Mouse (Mus musculus) small intestine, adult 2 months (tissue): ENCODE results near the gene Mgea5. TPM values are rescaled to one million over a fixed set of nuclear protein-coding genes. Genes with fewer than 3 reads are reported as not detected.
A peak's percentile ranks its signal among the peaks of the same experiment; 100 is the strongest.

ENCODE experiments used
- H3K27ac ChIP-seq: fragments of 200-500 bp; 2 replicates; pipeline ENCODE4 v1.5.1; 2012; ENCODE audit warnings: low read depth, low read length, control low read depth, inconsistent platforms; ENCODE audit not compliant: insufficient read depth
- H3K27me3 ChIP-seq: fragments of 200-500 bp; 2 replicates; pipeline ENCODE4 v1.6.1; 2012; ENCODE audit warnings: mild to moderate bottlenecking, moderate library complexity, low read length, inconsistent platforms; ENCODE audit not compliant: control insufficient read depth, insufficient read depth
- H3K36me3 ChIP-seq: fragments of 200-500 bp; 2 replicates; pipeline ENCODE4 v1.6.1; 2012; ENCODE audit warnings: mild to moderate bottlenecking, low read length, control low read depth, inconsistent platforms; ENCODE audit not compliant: control insufficient read depth, insufficient read depth
- H3K4me1 ChIP-seq: fragments of 200-500 bp; 2 replicates; pipeline ENCODE4 v1.6.1; 2012; ENCODE audit warnings: low read length, inconsistent platforms, mixed read lengths; ENCODE audit not compliant: control insufficient read depth, insufficient read depth, insufficient read length
- H3K4me3 ChIP-seq: fragments of 200-500 bp; 2 replicates; pipeline ENCODE4 v1.5.1; 2012; ENCODE audit warnings: low read depth, mild to moderate bottlenecking, control low read depth, inconsistent platforms, low read length, moderate library complexity
- CTCF ChIP-seq: fragments of 200-500 bp; IDR thresholded peaks from 2 replicates; pipeline ENCODE4 v1.5.1; 2012; ENCODE audit warnings: low read depth, mild to moderate bottlenecking, control low read depth, inconsistent platforms, low read length, moderate library complexity, mixed read lengths; ENCODE audit not compliant: insufficient replicate concordance, insufficient read length; ENCODE audit errors: extremely low read depth
- POLR2A ChIP-seq: fragments of 200-500 bp; IDR thresholded peaks from 2 replicates; pipeline ENCODE4 v1.6.1; 2012; ENCODE audit warnings: low read depth, mild to moderate bottlenecking, control low read depth, inconsistent platforms, low read length, moderate library complexity
- WGBS: fragments of 180-500 bp; shearing (Covaris S2); methylation state at CpG from one replicate; pipeline ENCODE4 v1.1.7; 2018; 5-methylcytosine and 5-hydroxymethylcytosine counted together
- polyA plus RNA-seq: library from polyadenylated mRNA; depleted of rRNA; stranded (reverse); fragments of >200 nt; gene quantifications from 2 replicates; pipeline ENCODE4 v1.2.3, GENCODE M21; 2012

Mgea5 gene
- polyA plus RNA-seq, 1 experiment, result 8.3 TPM

- H3K36me3 ChIP-seq, result peaks cover 7% of the 10 kb centered on the region
- TF ChIP-seq CTCF, result peak; percentile 70; the same call in 1 of the 2 replicates
- no peak for TF ChIP-seq POLR2A
- H3K27me3 ChIP-seq, result peaks cover 33% of the 10 kb centered on the region
- WGBS, result 43% methylated on average over 11 of the region's 11 CpGs
- no peak overlapping the region for H3K4me3 ChIP-seq
- H3K27ac ChIP-seq, result no peak overlapping the region
- peaks cover 16% of the 10 kb centered on the region for H3K4me1 ChIP-seq
These were observed 36.4 kb downstream of the Mgea5 start for GRCm38 (mm10) chr19:45747028-45747867.

GRCm38 (mm10) chr19:45746153-45747020 lies 37.2 kb downstream of the Mgea5 start:
- peaks cover 16% of the 10 kb centered on the region for H3K4me1 ChIP-seq
- H3K36me3 ChIP-seq, result peaks cover 2% of the 10 kb centered on the region; the same call in 1 of the 2 replicates
- WGBS, result 12% methylated on average over 29 of the region's 29 CpGs
- no peak overlapping the region for H3K27ac ChIP-seq
- TF ChIP-seq POLR2A, result no peak
- peak; percentile 94; the same call in 1 of the 2 replicates for TF ChIP-seq CTCF
- peaks cover 42% of the 10 kb centered on the region for H3K27me3 ChIP-seq
- peak overlapping the region; percentile 7; the same call in 1 of the 2 replicates for H3K4me3 ChIP-seq

DNA sequence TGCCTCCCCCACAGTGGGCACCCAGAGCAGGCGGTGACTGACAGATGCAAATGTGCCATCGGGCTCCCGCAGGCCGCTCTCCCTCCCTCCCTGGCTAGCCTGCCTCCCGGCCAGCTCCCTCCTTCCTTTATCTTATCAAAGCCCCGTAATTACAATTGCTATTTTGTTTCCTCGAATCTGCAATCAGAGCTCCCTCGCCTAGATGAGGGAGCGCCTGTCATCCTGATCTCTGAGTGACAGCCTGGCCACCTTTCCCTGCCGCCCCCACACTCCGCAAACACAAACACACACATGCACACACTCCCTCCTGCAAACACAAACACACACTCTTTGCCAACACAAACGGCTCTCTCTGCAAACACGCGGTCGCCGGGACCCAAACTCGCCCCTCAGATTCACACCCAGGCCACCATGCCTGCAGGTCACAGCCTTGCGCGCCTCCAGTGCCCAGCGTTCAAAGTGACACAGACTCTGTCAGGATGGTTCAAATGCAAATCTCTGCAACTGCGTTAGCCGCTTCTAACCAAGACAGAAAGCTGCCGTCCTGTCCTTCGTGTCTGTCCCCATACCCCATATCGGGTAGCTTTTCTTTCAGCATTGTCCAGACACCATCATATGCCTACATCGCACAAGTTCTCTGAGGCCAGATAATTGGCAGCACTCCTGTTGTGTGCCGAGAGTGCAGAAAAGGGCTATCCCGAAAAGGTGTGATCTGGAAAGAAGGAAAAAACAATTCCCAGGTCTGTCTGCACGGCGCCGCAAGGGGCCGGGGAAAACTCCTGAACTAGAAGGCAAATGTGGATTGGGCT lies 38.1 kb downstream of the Mgea5 start:
- TF ChIP-seq POLR2A (no peak), CTCF (no peak)
- Histone ChIP-seq H3K4me3 (no peak overlapping the region), H3K27me3 (peaks cover 50% of the 10 kb centered on the region), H3K4me1 (peaks cover 16% of the 10 kb centered on the region), H3K27ac (no peak overlapping the region), H3K36me3 (no peaks in the 10 kb centered on the region; the same call in 1 of the 2 replicates)
- WGBS, result 8% methylated on average over 32 of the region's 32 CpGs

GRCm38 (mm10) chr19:45743619-45744018 lies 40.0 kb downstream of the Mgea5 start:
- WGBS, result 44% methylated on average over 7 of the region's 7 CpGs
- Histone ChIP-seq H3K4me3 (no peak overlapping the region), H3K27me3 (peaks cover 65% of the 10 kb centered on the region), H3K27ac (no peak overlapping the region), H3K4me1 (peaks cover 14% of the 10 kb centered on the region), H3K36me3 (no peaks in the 10 kb centered on the region)
- no peak for TF ChIP-seq CTCF
- TF ChIP-seq POLR2A, result no peak

- H3K36me3 ChIP-seq, result no peaks in the 10 kb centered on the region
- peaks cover 70% of the 10 kb centered on the region for H3K27me3 ChIP-seq
- H3K4me3 ChIP-seq, result no peak overlapping the region
These were observed 40.6 kb downstream of the Mgea5 start for GRCm38 (mm10) chr19:45742984-45743575.

More at GRCm38 (mm10) chr19:45742984-45743575, 40.6 kb downstream of the Mgea5 start:
- TF ChIP-seq CTCF (no peak), POLR2A (no peak)
- Histone ChIP-seq H3K27ac (no peak overlapping the region), H3K4me1 (peaks cover 9% of the 10 kb centered on the region)
- WGBS, result 10% methylated on average over 24 of the region's 44 CpGs
